Comparison of ENCODE assay signal across 13 mouse cellular contexts in genomic region chr12:58976966-58977365, GRCm38 (mm10). TPM values are rescaled to one million over a fixed set of nuclear protein-coding genes. Genes with fewer than 3 reads are reported as not detected.
A peak's percentile ranks its signal among the peaks of the same experiment; 100 is the strongest.
DNase-seq lines count a peak whose midpoint lies in the region; ATAC-seq and TF ChIP-seq lines count a peak whose summit lies in the region.
"Had no signal": no experiment of that assay in that cellular context is flagged by ENCODE, and none has a peak within 500 bp of the region (broad histone marks: within the 10 kb centered on the region; RNA-seq: fewer than 3 reads in every experiment).

No protein-coding gene starts in this region.

- H3K4me2 ChIP-seq in liver, embryonic 11.5 days = no peak overlapping the region
- H3K4me2 ChIP-seq in liver, postnatal 0 days (ENCODE audit: low read depth, low read length) = no peak overlapping the region
- H3K4me2 ChIP-seq: embryonic facial prominence, embryonic 15.5 days; hindbrain, embryonic 13.5 days had no signal

- no peak for TF ChIP-seq EP300 in liver, postnatal 0 days (IDR thresholded peaks at IDR 0.05; ENCODE audit: low read depth)

- 0 out of 2 replicates have a peak, but pooled peaks have one; percentile 13 for TF ChIP-seq CTCF in G1E (IDR thresholded peaks at IDR 0.05; ENCODE audit: low read depth, low read length)
- TF ChIP-seq CTCF in liver, postnatal 0 days (IDR thresholded peaks at IDR 0.05; ENCODE audit: low read depth) = peak; percentile 41; the same call in 1 of the 2 replicates

- WGBS in liver, embryonic 11.5 days = 90% methylated on average over 2 of the region's 2 CpGs
- 82% methylated on average over 2 of the region's 2 CpGs for WGBS in liver, postnatal 0 days (ENCODE audit: insufficient replicate concordance)

- peak; percentile 31 for DNase-seq in adrenal gland, postnatal 14 days
- DNase-seq in adrenal gland, postnatal 4 days (ENCODE audit: low spot score in 2 of 2) = no peak
- DNase-seq in liver (peak; percentile 33), G1E (ENCODE audit: low spot score) (no peak)
- no peak for DNase-seq in liver, embryonic 11.5 days (ENCODE audit: low spot score)
- DNase-seq in liver, postnatal 0 days = no peak
- no peak for DNase-seq in heart, adult 9 months (ENCODE audit: low spot score in 2 of 2)
- DNase-seq: cerebellum, postnatal 14 days; left cerebral cortex, postnatal 4 days; thymus, adult 18-20 months had no signal

- no peak overlapping the region for H3K9ac ChIP-seq in liver, embryonic 11.5 days (ENCODE audit: low read depth, low read length)
- H3K9ac ChIP-seq in liver, postnatal 0 days (replicated peaks) = no peak overlapping the region
- H3K9ac ChIP-seq: embryonic facial prominence, embryonic 15.5 days; hindbrain, embryonic 13.5 days had no signal

- no peak overlapping the region for H3K4me3 ChIP-seq in liver, embryonic 11.5 days (ENCODE audit: low read depth, low read length)
- H3K4me3 ChIP-seq in G1E (ENCODE audit: low read depth, low read length) = no peak overlapping the region
- no peak overlapping the region for H3K4me3 ChIP-seq in liver, postnatal 0 days (ENCODE audit: low read depth, low read length)
- H3K4me3 ChIP-seq: embryonic facial prominence, embryonic 15.5 days; hindbrain, embryonic 13.5 days had no signal

- H3K36me3 ChIP-seq in liver, embryonic 11.5 days (ENCODE audit: control insufficient read depth, insufficient read depth, low read length) = peaks cover 5% of the 10 kb centered on the region; the same call in 1 of the 2 replicates
- peaks cover 47% of the 10 kb centered on the region for H3K36me3 ChIP-seq in G1E (replicated peaks)
- peaks cover 34% of the 10 kb centered on the region for H3K36me3 ChIP-seq in liver, postnatal 0 days (replicated peaks; ENCODE audit: insufficient read depth, low read length)

- no peaks in the 10 kb centered on the region for H3K9me3 ChIP-seq in liver, embryonic 11.5 days (ENCODE audit: control insufficient read depth, low read length)
- H3K9me3 ChIP-seq in G1E (replicated peaks) = no peaks in the 10 kb centered on the region
- H3K9me3 ChIP-seq in liver, postnatal 0 days (ENCODE audit: low read length) = no peaks in the 10 kb centered on the region
- H3K9me3 ChIP-seq: embryonic facial prominence, embryonic 15.5 days; hindbrain, embryonic 13.5 days had no signal

- ATAC-seq in liver, embryonic 11.5 days (replicated peaks; ENCODE audit: low FRiP score) = no peak
- ATAC-seq in G1E (ENCODE audit: extremely low read depth, insufficient number of reproducible peaks, low FRiP score, poor library complexity, severe bottlenecking) = no peak
- ATAC-seq in liver, postnatal 0 days = no peak
- no peak for ATAC-seq in activated CD4-positive, CD25-positive, alpha-beta regulatory T cell, adult 4 months

- no peak overlapping the region for H3K27ac ChIP-seq in liver, embryonic 11.5 days (ENCODE audit: low read depth, low read length)
- no peak overlapping the region for H3K27ac ChIP-seq in liver, postnatal 0 days (ENCODE audit: low read depth)
- H3K27ac ChIP-seq: embryonic facial prominence, embryonic 15.5 days; hindbrain, embryonic 13.5 days had no signal

- H3K27me3 ChIP-seq in liver, embryonic 11.5 days (replicated peaks; ENCODE audit: control insufficient read depth, insufficient read depth, low read length) = no peaks in the 10 kb centered on the region
- H3K27me3 ChIP-seq in G1E (ENCODE audit: insufficient read depth, low read length) = no peaks in the 10 kb centered on the region
- H3K27me3 ChIP-seq in liver, postnatal 0 days (ENCODE audit: insufficient read depth, low read length) = no peaks in the 10 kb centered on the region
- H3K27me3 ChIP-seq: embryonic facial prominence, embryonic 15.5 days; hindbrain, embryonic 13.5 days had no signal

- H3K4me1 ChIP-seq in liver, embryonic 11.5 days (replicated peaks; ENCODE audit: control insufficient read depth, insufficient read depth, low read length) = no peaks in the 10 kb centered on the region
- peaks cover 13% of the 10 kb centered on the region for H3K4me1 ChIP-seq in G1E (ENCODE audit: insufficient read depth, low read depth, low read length)
- no peaks in the 10 kb centered on the region for H3K4me1 ChIP-seq in liver, postnatal 0 days (ENCODE audit: insufficient read depth)
- H3K4me1 ChIP-seq: embryonic facial prominence, embryonic 15.5 days; hindbrain, embryonic 13.5 days had no signal

RNA-seq across cellular contexts. Expression of gene Sec23a, which starts 34.9 kb away (rescaled TPM):
- 45.1 and 46.4 TPM in 2 replicates for total RNA-seq in adrenal gland, postnatal 14 days (2021)
- 10 to 100 TPM; 48.1 to 53.7 TPM for total RNA-seq in adrenal gland, postnatal 4 days (2021)
- polyA plus RNA-seq in liver, embryonic 11.5 days (2014; fragmentation: Nextera tagmentation; extraction: Ambion mirVana) = 42.5 and 51.6 TPM in 2 replicates
- 32.7 and 33.7 TPM in 2 replicates for total RNA-seq in G1E (2014; fragmentation: Nextera tagmentation)
- total RNA-seq in G1E (2017) = 28.2 and 28.3 TPM in 2 replicates
- 6.0 and 8.4 TPM in 2 replicates for polyA plus RNA-seq in G1E (2012)
- 43.2 and 48.4 TPM in 2 replicates for polyA plus RNA-seq in liver, postnatal 0 days (2015; fragmentation: Nextera tagmentation; extraction: Ambion mirVana)
- polyA plus RNA-seq in activated CD4-positive, CD25-positive, alpha-beta regulatory T cell, adult 4 months (2017; shearing (Covaris generic)) = 10 to 100 TPM; 25.6 to 30.2 TPM

RNA-seq across cellular contexts. Expression of gene Gemin2, which starts 36.2 kb away (rescaled TPM):
- total RNA-seq in adrenal gland, postnatal 14 days (2021) = 9.0 and 9.6 TPM in 2 replicates
- 10 to 100 TPM; 13.6 to 15.0 TPM for total RNA-seq in adrenal gland, postnatal 4 days (2021)
- 33.9 and 36.5 TPM in 2 replicates for polyA plus RNA-seq in liver, embryonic 11.5 days (2014; fragmentation: Nextera tagmentation; extraction: Ambion mirVana)
- total RNA-seq in G1E (2014; fragmentation: Nextera tagmentation) (30.4 and 34.8 TPM in 2 replicates), G1E (2017) (31.2 and 33.2 TPM in 2 replicates)
- polyA plus RNA-seq in G1E (2012) = 4.6 and 8.0 TPM in 2 replicates
- 19.5 and 20.0 TPM in 2 replicates for polyA plus RNA-seq in liver, postnatal 0 days (2015; fragmentation: Nextera tagmentation; extraction: Ambion mirVana)
- 10 to 100 TPM; 34.5 to 35.6 TPM for polyA plus RNA-seq in activated CD4-positive, CD25-positive, alpha-beta regulatory T cell, adult 4 months (2017; shearing (Covaris generic))

Comparison
In these comparisons a context has a peak if more than half of its experiments do, and no peak if none do; other contexts are left out.
1. DNase-seq: peak in adrenal gland, postnatal 14 days (single experiment) and liver (single experiment); none in adrenal gland, postnatal 4 days (0 of 2), liver, embryonic 11.5 days (single experiment), G1E (single experiment), liver, postnatal 0 days (single experiment) and heart, adult 9 months (0 of 2).